Mouse (Mus musculus) cerebellum, adult 2 months (tissue): Measurements from ENCODE around the gene Spc25. TPM values are rescaled to one million over a fixed set of nuclear protein-coding genes. Genes with fewer than 3 reads are reported as not detected.

ENCODE experiments used
- DNase-seq, 2 experiments: peaks; one replicate each; pipeline ENCODE4 v3.0.0; 2021
- H3K27ac ChIP-seq: fragments of 200-500 bp; 2 replicates; pipeline ENCODE4 v1.5.1; 2012; ENCODE audit warnings: low read length, control low read depth, inconsistent platforms; ENCODE audit not compliant: insufficient read depth
- H3K27me3 ChIP-seq: fragments of 200-500 bp; 2 replicates; pipeline ENCODE4 v1.6.1; 2012; ENCODE audit warnings: inconsistent platforms, mild to moderate bottlenecking, low read length, moderate library complexity; ENCODE audit not compliant: control insufficient read depth, insufficient read depth
- H3K4me1 ChIP-seq: fragments of 200-500 bp; 2 replicates; pipeline ENCODE4 v1.6.1; 2011; ENCODE audit warnings: low read length; ENCODE audit not compliant: control insufficient read depth, insufficient read depth
- H3K4me3 ChIP-seq: fragments of 200-500 bp; replicated peaks from 2 replicates; pipeline ENCODE3; 2011; ENCODE audit warnings: mild to moderate bottlenecking, low read depth, low read length, control low read depth; ENCODE audit not compliant: insufficient read depth
- CTCF ChIP-seq: fragments of 200-500 bp; IDR thresholded peaks from 2 replicates; pipeline ENCODE4 v1.5.1; 2011; ENCODE audit warnings: low read depth, mild to moderate bottlenecking, control low read depth, low read length, moderate library complexity, borderline replicate concordance; ENCODE audit not compliant: insufficient read depth
- POLR2A ChIP-seq: fragments of 200-500 bp; IDR thresholded peaks from 2 replicates; pipeline ENCODE4 v1.6.1; 2011; ENCODE audit warnings: low read length, control low read depth, borderline replicate concordance; ENCODE audit not compliant: insufficient read depth
- WGBS: fragments of 180-500 bp; shearing (Covaris S2); methylation state at CpG from one replicate; pipeline ENCODE4 v1.1.7; 2018; 5-methylcytosine and 5-hydroxymethylcytosine counted together
- polyA plus RNA-seq: library from polyadenylated mRNA; depleted of rRNA; stranded (reverse); fragments of >200 nt; gene quantifications from 2 replicates; pipeline ENCODE4 v1.2.3, GENCODE M21; 2012

The Spc25 gene
- polyA plus RNA-seq, 1 experiment, result 0.49 TPM

GRCm38 (mm10) chr2:69206523-69206922 is 529 bp upstream of the Spc25 start:
- DNase-seq, result no peak
- 16% methylated on average over 7 of the region's 7 CpGs for WGBS
- no peaks in the 10 kb centered on the region for H3K4me1 ChIP-seq

GRCm38 (mm10) chr2:69205185-69205584 is 809 bp downstream of the Spc25 start:
- DNase-seq, result no peak
- Histone ChIP-seq H3K4me3 (no peak overlapping the region), H3K27ac (no peak overlapping the region), H3K27me3 (no peaks in the 10 kb centered on the region), H3K4me1 (no peaks in the 10 kb centered on the region)
- TF ChIP-seq POLR2A (no peak), CTCF (no peak)
- 14% methylated on average over 6 of the region's 6 CpGs for WGBS

More at GRCm38 (mm10) chr2:69206523-69206922, 529 bp upstream of the Spc25 start:
- H3K4me3 ChIP-seq, result no peak overlapping the region
- H3K27me3 ChIP-seq, result no peaks in the 10 kb centered on the region
- TF ChIP-seq POLR2A (no peak), CTCF (no peak)
- H3K27ac ChIP-seq, result no peak overlapping the region

DNA sequence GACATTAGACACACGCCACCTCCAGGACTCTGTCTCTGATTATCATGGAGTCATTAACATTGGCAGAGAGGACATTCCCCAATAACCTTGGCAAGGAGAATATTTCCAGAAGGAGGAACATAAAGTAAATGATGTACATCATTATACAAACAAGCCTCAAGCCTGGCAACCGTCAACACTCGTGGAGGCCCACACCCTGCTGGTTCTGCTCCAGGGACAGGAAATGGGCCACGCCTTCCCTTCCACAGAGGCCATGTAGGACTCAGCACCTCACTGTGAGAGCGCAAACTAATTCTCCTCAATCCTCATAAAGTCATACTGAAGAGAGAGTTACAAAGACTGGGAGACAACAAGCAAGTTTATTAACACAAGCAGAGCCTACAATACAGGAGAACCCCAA is 12.4 kb downstream of the Spc25 start:
- DNase-seq, result no peak
- TF ChIP-seq POLR2A (no peak), CTCF (no peak)
- Histone ChIP-seq H3K4me1 (no peaks in the 10 kb centered on the region), H3K27me3 (no peaks in the 10 kb centered on the region), H3K4me3 (no peak overlapping the region), H3K27ac (no peak overlapping the region)
- 86% methylated on average over 5 of the region's 5 CpGs for WGBS

DNA sequence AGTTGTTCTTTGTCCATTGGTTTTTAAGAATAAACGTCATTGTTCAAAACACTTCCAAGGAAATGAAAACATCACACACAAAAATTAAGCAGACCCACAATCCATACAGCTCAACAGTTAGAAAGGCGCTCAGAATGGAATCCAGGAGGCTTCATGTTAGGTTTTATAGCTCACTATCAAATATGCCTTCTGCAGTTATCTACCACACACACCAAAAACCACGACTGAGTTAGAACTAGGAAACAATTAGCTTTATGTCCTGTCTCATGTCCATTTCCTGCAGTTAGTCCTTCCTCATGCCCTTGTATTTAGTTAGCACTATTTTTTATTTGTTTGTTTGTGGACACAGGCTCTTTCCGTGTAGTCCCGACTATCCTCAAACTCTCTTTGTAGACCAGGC is 14.9 kb downstream of the Spc25 start:
- DNase-seq, result no peak
- Histone ChIP-seq H3K4me1 (no peaks in the 10 kb centered on the region), H3K27ac (no peak overlapping the region), H3K4me3 (no peak overlapping the region), H3K27me3 (no peaks in the 10 kb centered on the region)
- TF ChIP-seq CTCF (no peak), POLR2A (no peak)
- 90% methylated on average over 5 of the region's 5 CpGs for WGBS

- 69% methylated on average over 4 of the region's 4 CpGs for WGBS
- DNase-seq, result no peak
- TF ChIP-seq POLR2A (no peak), CTCF (no peak)
- Histone ChIP-seq H3K27me3 (no peaks in the 10 kb centered on the region), H3K4me3 (no peak overlapping the region), H3K27ac (no peak overlapping the region), H3K4me1 (no peaks in the 10 kb centered on the region)
Observed at GRCm38 (mm10) chr2:69189222-69189621, 16.8 kb downstream of the Spc25 start.

- no peak overlapping the region for H3K4me3 ChIP-seq
- peak in 1 of 2 experiments; percentile 19 for DNase-seq
- 51% methylated on average over 6 of the region's 6 CpGs for WGBS
Observed at GRCm38 (mm10) chr2:69188732-69189131, 17.3 kb downstream of the Spc25 start.

GRCm38 (mm10) chr2:69187990-69188389 is 18.0 kb downstream of the Spc25 start:
- TF ChIP-seq POLR2A (no peak), CTCF (no peak)
- WGBS, result 92% methylated on average over 2 of the region's 2 CpGs
- H3K27ac ChIP-seq, result no peak overlapping the region

More at GRCm38 (mm10) chr2:69188732-69189131, 17.3 kb downstream of the Spc25 start:
- Histone ChIP-seq H3K27ac (no peak overlapping the region), H3K4me1 (no peaks in the 10 kb centered on the region), H3K27me3 (no peaks in the 10 kb centered on the region)
- TF ChIP-seq POLR2A (no peak), CTCF (no peak)

DNA sequence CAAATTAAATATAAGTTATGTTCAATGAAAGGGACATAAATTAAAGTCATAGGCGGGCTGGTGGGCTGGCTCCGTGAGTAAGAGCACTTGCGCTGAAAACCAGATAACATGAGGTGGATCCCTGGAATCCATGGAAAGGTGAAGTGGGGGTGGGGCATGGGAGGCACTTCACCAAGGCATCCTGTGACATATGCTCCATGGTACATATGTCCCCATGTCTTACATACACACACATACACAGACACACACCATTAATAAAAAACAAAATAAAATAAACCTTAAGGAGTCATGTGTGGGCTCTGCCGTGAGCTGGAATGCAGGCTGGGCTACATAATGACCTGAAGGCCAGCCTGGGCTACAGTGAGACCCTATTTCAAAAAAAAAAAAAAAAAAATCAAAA is 26.3 kb downstream of the Spc25 start:
- Histone ChIP-seq H3K4me3 (no peak overlapping the region), H3K4me1 (no peaks in the 10 kb centered on the region), H3K27ac (no peak overlapping the region), H3K27me3 (no peaks in the 10 kb centered on the region)
- 94% methylated on average over 4 of the region's 4 CpGs for WGBS
- TF ChIP-seq POLR2A (no peak), CTCF (no peak)
- no peak for DNase-seq

More at GRCm38 (mm10) chr2:69187990-69188389, 18.0 kb downstream of the Spc25 start:
- Histone ChIP-seq H3K27me3 (no peaks in the 10 kb centered on the region), H3K4me1 (no peaks in the 10 kb centered on the region), H3K4me3 (no peak overlapping the region)
- no peak for DNase-seq
